Mouse (Mus musculus) embryonic facial prominence, embryonic 13.5 days (tissue): Measurements from ENCODE around the gene Gm21677. TPM values are rescaled to one million over a fixed set of nuclear protein-coding genes. Genes with fewer than 3 reads are reported as not detected.
"Not testable (repeated sequence)": the region's sequence is repeated elsewhere in the genome, so short reads cannot be mapped to it uniquely, and the experiment has no call there.

Source experiments
- ATAC-seq: fragments of 200-750 bp; cut with Nextera tagmentation; 2 replicates; pipeline ENCODE4 v1.8.0; 2017; ENCODE audit warnings: low read depth; ENCODE audit not compliant: insufficient number of reproducible peaks, insufficient read depth, low FRiP score, low TSS enrichment
- H3K27ac ChIP-seq: fragments of 300-500 bp; sonication (generic); 2 replicates; pipeline ENCODE4 v1.5.1; 2015; ENCODE audit warnings: moderate library complexity, mild to moderate bottlenecking, inconsistent platforms
- H3K27me3 ChIP-seq: fragments of 300-500 bp; sonication (generic); 2 replicates; pipeline ENCODE4 v1.6.1; 2015; ENCODE audit warnings: mild to moderate bottlenecking, inconsistent platforms
- H3K36me3 ChIP-seq: fragments of 300-500 bp; sonication (generic); 2 replicates; pipeline ENCODE4 v1.6.1; 2015; ENCODE audit warnings: mild to moderate bottlenecking, inconsistent platforms
- H3K4me1 ChIP-seq: fragments of 300-500 bp; sonication (generic); 2 replicates; pipeline ENCODE4 v1.6.1; 2015; ENCODE audit warnings: inconsistent platforms
- H3K4me2 ChIP-seq: fragments of 300-500 bp; sonication (generic); 2 replicates; pipeline ENCODE4 v1.6.1; 2015; ENCODE audit warnings: moderate library complexity, mild to moderate bottlenecking, inconsistent platforms
- H3K4me3 ChIP-seq: fragments of 300-500 bp; sonication (generic); 2 replicates; pipeline ENCODE4 v1.5.1; 2015; ENCODE audit warnings: mild to moderate bottlenecking, inconsistent platforms
- H3K9ac ChIP-seq: fragments of 300-500 bp; sonication (generic); 2 replicates; pipeline ENCODE4 v1.6.1; 2015; ENCODE audit warnings: mild to moderate bottlenecking, inconsistent platforms
- H3K9me3 ChIP-seq: fragments of 300-500 bp; sonication (generic); 2 replicates; pipeline ENCODE4 v1.6.1; 2016; ENCODE audit warnings: inconsistent platforms
- WGBS: fragments of 180-500 bp; shearing (Covaris S2); methylation state at CpG from one replicate; pipeline ENCODE4 v1.1.7; 2015; ENCODE audit warnings: mixed read lengths; 5-methylcytosine and 5-hydroxymethylcytosine counted together
- polyA plus RNA-seq: library from polyadenylated mRNA; unstranded; fragments of >200 nt; fragmentation: Nextera tagmentation; extraction: Ambion mirVana; gene quantifications from 2 replicates; pipeline ENCODE4 v1.2.1, GENCODE M21; 2015

Gm21677 gene
- not detected in 2 replicates for polyA plus RNA-seq

- H3K36me3 ChIP-seq, H3K9me3 ChIP-seq, H3K27me3 ChIP-seq, H3K4me2 ChIP-seq, H3K4me1 ChIP-seq, H3K4me3 ChIP-seq, H3K27ac ChIP-seq, ATAC-seq, H3K9ac ChIP-seq: not testable (repeated sequence)
- no CpG with 5 or more reads among the region's 9 CpGs for WGBS
These were observed at the start of gene Gm21677 for GRCm38 (mm10) chrY:3306349-3306748. Gene Gm21677 (minus strand): TSS chrY:3306449.

DNA sequence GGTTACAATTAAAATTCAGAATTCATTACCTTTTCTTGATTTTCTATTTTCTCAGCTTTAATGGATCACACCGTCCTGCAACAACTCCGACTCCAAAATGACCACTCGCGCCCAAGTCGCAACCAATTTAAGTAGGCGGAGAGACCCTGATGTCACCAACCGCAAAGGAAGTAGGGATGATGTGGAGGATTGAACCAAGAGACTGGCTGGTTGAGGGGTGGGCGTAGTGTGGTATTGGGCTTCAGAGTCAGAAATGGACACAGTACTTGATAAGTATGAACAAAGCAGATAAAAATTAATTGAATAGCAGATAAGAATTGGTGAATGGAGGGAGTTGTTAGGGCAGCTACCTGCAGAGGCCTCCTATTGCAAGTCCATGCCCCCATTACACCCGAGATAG is 39.0 kb upstream of the Gm21677 start, which contains the start of gene Gm21693:
TSS of gene Gm21693 (minus strand) at position 101 of the 400 bp plus-strand sequence.
- not testable (repeated sequence) for H3K4me1 ChIP-seq, H3K27ac ChIP-seq, ATAC-seq, H3K4me2 ChIP-seq, H3K9me3 ChIP-seq, H3K36me3 ChIP-seq, H3K27me3 ChIP-seq, H3K4me3 ChIP-seq, H3K9ac ChIP-seq
- WGBS, result no CpG with 5 or more reads among the region's 9 CpGs

- not testable (repeated sequence) for H3K36me3 ChIP-seq, H3K9me3 ChIP-seq, H3K9ac ChIP-seq, H3K27ac ChIP-seq, H3K27me3 ChIP-seq, H3K4me1 ChIP-seq, ATAC-seq, H3K4me3 ChIP-seq, H3K4me2 ChIP-seq
- WGBS, result no CpG with 5 or more reads among the region's 11 CpGs
These were observed 34.4 kb upstream of the Gm21677 start for GRCm38 (mm10) chrY:3340661-3341060.

Other genes with a start within 250 kb of the Gm21677 start
- gene Gm21693, start 38.9 kb upstream of the Gm21677 start, polyA plus RNA-seq, result not detected in 2 replicates
- not detected in 2 replicates for gene Gm21704, start 103.7 kb upstream of the Gm21677 start, polyA plus RNA-seq
- gene Gm21708, start 103.7 kb upstream of the Gm21677 start, polyA plus RNA-seq, result not detected in 2 replicates